Mouse (Mus musculus) mesoderm, embryonic 11.5 days (tissue): ENCODE results near the gene Klra17.
"Not testable (repeated sequence)": the region's sequence is repeated elsewhere in the genome, so short reads cannot be mapped to it uniquely, and the experiment has no call there.

Experiments used
- DNase-seq: peaks from one replicate; pipeline ENCODE4 v3.0.0-alpha.2; 2012; ENCODE audit warnings: low read depth, low spot score

The Klra17 gene

DNA sequence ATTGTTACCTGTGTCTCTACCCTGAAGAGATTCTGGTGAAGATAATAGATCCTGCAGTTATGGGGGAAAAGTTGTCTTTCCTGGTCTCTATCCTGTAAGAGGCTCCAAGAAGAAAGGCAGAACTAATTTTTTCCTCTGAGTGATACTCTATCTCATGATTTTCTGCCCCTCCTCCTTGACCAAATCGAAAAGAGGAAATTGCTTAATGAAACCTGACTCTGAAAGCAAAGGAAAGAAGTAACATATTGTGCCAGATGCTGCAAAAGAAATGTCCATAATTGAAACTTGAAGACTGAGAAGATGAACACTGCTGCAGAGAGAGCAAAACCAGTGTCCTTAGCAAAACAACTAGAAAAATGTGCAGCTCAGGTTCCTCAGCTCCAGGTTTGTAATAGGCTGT lies at the start of gene Klra17:
TSS of gene Klra17 (minus strand) at position 124 of the 400 bp plus-strand sequence.
- no peak for DNase-seq

DNA sequence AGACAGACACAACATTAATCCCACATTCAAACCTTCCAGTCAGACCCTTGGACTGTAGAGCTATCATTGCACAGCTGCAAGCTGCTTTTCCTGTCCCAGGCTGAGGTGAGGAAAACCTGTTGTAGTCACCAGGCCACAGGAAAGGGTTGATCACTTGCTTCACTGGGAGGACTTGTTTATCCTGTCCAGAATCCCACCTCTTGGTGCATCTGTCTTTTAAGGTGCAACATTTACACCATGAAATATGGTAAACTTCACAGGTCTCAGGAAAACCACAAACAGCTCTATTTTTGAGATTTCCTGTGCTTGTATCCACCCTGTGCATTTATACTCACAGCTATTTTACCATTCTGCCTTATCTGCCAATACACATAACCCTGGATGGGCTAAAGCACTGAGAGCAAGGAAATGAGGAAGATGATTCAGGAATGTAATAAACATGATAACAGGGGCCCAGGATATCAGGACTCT lies 41.0 kb upstream of the Klra17 start, which contains the start of gene Klra5:
TSS of gene Klra5 (minus strand) at position 175 of the 471 bp plus-strand sequence.
- not testable (repeated sequence) for DNase-seq

DNA sequence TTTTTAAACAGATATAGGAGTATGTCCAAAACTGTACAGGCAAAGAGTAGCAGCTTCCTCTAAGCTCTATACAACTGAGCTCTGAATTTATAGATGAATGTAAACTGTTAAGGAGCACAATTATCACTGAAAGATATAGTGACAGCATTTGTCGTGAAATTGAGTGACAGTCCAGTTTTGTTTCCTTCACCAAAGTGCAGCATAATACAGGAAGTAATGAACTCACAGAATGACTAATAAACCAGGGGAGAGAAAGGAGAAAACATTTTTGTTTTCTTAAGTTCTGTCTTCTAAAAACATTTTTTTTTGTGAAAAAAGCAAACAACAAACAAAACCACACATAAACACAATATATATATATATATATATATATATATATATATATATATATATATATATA lies 40.5 kb upstream of the Klra17 start:
- no peak for DNase-seq

DNA sequence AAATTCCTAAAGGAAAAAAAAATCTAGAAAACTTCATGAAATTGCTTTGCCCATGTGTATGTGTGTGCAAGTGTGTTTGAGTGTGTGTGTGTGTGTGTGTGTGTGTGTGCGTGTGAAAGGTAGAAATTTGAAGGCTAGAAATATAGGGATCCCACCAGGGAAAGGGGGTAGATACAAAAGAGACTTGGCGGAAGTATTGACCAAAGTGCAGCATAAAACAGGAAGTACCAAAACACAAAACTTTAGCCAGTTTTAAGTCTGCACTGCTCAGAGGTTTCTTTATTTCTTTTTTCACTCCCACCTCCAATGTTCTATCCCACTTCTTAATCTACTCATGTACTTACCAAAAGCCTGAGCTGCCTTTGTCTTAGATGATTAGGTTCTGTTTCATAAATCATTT lies 6.1 kb upstream of the Klra17 start:
- no peak for DNase-seq

DNA sequence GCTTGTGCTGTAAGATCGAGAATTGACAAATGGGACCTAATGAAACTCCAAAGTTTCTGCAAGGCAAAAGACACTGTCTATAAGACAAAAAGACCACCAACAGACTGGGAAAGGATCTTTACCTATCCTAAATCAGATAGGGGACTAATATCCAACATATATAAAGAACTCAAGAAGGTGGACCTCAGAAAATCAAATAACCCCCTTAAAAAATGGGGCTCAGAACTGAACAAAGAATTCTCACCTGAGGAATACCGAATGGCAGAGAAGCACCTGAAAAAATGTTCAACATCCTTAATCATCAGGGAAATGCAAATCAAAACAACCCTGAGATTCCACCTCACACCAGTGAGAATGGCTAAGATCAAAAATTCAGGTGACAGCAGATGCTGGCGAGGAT lies 14.1 kb downstream of the Klra17 start, which contains the start of gene Gm17631:
TSS of gene Gm17631 (plus strand) at position 301 of the 400 bp plus-strand sequence.
- DNase-seq, result not testable (repeated sequence)

DNA sequence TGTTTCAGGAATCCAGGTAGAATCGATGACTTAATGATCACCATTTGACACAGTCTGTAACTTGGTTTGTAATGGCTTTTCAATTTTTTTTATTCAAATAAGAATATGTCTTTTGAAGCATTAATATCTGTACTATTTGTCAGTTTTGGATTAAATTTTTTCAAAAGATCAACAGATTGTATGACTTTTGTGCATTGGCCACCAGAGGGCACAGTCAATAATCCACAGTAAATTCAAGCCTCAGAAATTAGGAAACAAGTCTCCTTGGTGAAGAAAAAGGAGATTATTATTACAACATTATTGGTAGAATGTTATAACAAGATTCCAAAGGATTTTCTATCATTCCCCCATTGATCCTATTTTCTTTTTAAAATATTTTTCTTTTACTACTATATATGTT lies 50.9 kb downstream of the Klra17 start:
- no peak for DNase-seq

DNA sequence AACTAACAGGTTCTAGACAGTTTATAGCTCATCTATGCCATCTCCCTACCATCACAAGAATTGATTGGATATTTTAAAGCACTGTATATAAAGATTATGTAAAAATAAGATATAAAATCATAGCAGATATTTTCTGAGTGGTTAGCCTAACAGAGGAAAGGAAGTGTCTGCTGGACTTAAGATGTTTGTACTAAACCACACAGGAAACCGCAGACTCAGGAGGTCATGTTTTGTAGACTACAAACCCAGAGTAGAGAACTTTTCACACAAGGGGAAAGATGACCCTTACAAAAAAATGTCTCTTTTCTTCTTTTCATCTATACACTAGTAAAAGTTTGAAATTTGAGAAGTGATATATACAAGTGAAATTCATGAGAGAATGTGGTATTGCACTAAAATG lies 52.5 kb downstream of the Klra17 start:
- no peak for DNase-seq

DNA sequence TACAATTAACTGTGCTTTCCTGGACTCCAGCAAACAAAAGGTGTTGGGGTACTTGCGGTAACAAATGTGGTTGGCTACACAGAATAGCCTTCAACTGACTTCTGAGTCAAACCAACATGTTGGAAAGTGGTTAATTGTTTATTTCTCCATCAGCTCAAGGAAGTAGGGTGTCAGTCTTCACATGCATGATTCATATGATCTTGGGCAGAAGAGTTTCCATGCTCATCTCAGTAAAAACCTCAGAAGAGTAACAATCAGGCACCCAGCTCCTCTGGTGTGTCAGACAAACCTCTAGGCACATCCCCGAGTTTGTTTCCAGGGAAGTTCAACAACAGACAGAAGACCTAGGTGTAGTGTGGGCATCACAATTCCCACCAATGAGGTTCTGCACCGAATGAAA lies 58.7 kb downstream of the Klra17 start:
- DNase-seq, result no peak

DNA sequence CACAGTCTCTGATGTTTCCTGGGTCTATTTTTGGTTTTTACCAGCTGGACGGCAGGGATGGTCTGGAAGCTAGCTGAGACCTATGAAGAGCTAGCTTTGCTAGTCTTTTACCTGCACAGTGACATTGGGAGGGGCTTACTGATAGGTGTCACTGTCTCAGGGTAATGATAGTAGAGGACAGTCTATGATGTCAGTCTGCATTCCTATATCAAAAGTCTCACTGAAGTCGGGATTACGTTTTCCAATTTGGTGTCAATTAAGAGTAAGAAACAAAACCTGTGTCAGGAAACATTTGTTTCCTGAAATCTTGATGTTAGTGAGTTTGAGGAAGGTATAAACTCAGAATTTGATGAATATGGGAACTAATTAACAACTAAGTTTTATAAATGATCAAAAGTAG lies 92.3 kb downstream of the Klra17 start, which contains the start of gene Gm156:
TSS of gene Gm156 (minus strand) at position 101 of the 400 bp plus-strand sequence.
- DNase-seq, result not testable (repeated sequence)
